Mouse (Mus musculus) heart, postnatal 0 days (tissue): ENCODE data around the gene Qars.

Experiments used
- CTCF ChIP-seq: IDR thresholded peaks from 2 replicates; pipeline ENCODE4 v1.5.1; 2016; ENCODE audit warnings: antibody characterized with exemption, control low read depth, low read depth
- EP300 ChIP-seq: IDR thresholded peaks from 2 replicates; pipeline ENCODE4 v1.6.1; 2016; ENCODE audit warnings: antibody characterized with exemption, low read depth

- no peak for TF ChIP-seq EP300
- no peak for TF ChIP-seq CTCF
Observed at GRCm38 (mm10) chr9:108508776-108509175, 1.3 kb downstream of the Qars start.
